Mouse (Mus musculus) embryo, embryonic 11.5 days (tissue): ENCODE measurements around the gene Atxn7l1.

Experiments used
- DNase-seq: peaks from one replicate; pipeline ENCODE4 v3.0.0-alpha.2; 2012; ENCODE audit warnings: low read depth, low spot score

Atxn7l1 gene

GRCm38 (mm10) chr12:33147497-33148267 is at the start of gene Atxn7l1:
TSS of gene Atxn7l1 (plus strand) at chr12:33147693.
- peak; percentile 91 for DNase-seq

DNA sequence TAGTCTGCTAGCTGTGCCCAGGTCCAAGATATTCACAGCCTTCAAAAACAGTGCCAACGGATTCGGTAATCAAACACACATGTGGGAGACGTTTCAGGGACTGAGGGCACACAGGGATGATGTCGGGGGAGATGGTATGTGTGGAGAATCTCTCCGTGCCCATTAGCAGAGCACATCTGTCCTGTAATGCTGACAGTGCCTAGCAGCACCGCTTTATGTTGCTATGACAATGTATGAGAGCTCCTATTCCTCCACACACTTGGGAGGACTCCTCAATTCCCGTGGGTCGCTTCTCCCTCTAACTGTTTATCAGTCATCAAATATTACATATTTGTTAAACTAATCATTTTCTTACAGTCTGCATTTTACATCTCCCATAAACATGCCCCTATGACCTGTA is 45.9 kb upstream of the Atxn7l1 start:
- DNase-seq: no peak

- DNase-seq: no peak
Observed at GRCm38 (mm10) chr12:33102342-33103115, 45.0 kb upstream of the Atxn7l1 start.

DNA sequence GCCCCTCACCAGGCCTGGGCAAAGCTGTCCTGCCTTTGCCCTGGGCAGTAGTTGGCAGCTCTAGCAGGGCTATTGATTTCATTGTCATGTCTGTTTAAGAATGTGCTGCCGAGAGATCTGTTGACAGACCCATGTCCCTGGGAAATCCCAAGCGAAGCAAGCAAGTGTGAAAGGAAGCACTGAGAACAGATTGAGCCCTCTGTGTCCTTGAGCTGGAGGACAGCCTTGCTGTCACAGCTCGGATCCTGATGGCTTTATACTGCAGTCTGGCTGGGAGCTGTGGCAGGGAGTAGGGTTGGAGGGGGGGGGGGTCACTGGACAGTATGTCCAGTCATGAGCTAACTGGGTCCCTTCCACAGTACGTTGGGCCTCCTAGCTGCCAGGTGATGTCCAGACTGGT is 41.8 kb upstream of the Atxn7l1 start:
- no peak for DNase-seq

GRCm38 (mm10) chr12:33106438-33107167 is 40.9 kb upstream of the Atxn7l1 start:
- no peak for DNase-seq

- DNase-seq: no peak
Observed at GRCm38 (mm10) chr12:33109531-33109930, 38.0 kb upstream of the Atxn7l1 start.

DNA sequence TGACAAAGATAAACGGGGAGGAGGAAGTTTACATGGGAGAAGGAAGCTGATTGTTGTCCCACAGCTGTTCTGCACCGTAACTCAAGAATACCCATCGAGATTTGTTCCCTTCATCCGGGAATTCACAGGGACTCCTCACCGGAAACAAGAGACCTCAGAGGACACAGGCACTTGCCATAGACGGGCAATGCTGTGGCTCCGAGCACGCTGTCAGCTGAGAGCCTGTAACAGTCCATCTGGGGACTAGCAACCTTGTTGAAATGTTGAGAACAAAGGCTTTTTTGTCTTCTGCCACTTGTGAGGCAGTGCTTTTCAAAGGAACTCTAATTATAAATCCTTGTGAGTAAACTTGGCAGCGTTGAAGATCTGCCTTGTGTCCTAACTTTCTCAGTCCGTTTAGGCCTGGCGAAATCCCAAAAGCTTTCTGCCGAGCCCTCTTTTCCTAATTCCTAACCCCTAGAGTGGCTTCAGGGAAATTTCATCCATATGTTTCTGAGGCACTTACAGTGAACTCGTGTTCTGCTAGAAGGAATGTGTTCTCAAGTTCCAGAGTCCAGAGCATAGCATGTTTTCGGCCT is 36.5 kb upstream of the Atxn7l1 start:
- DNase-seq: no peak

DNA sequence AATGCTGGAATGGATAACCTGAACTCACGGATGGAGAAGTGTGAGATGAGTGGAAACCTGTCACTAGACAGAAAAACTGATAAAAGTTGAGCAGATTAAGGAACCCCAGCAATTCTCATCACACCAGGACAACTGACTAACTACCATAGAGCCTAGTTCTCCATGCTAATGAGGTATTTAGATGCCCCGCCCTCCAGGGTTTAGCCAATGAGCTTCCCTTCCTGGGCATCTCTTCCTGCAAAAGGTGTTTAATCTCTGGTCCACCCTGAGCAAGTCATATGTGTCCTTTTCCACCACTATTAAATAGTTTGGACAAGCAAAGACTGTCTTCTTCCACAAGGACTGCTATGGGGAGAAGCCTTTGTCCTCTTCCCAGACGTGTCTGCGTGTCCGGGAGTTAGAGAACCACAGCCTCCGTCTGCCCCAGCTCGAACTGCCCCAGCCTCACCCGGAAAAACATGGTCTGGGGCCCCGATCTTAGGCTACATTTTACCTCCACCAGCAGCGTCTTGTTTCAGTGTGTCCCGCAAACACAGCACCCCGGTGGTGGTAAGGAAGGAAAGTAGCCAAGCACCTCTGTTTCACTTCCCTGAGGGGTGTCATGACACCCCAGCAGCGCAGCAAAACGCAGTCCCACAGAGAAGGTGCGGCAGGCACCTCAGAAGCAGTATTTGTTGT is 28.7 kb upstream of the Atxn7l1 start:
- DNase-seq: no peak

DNA sequence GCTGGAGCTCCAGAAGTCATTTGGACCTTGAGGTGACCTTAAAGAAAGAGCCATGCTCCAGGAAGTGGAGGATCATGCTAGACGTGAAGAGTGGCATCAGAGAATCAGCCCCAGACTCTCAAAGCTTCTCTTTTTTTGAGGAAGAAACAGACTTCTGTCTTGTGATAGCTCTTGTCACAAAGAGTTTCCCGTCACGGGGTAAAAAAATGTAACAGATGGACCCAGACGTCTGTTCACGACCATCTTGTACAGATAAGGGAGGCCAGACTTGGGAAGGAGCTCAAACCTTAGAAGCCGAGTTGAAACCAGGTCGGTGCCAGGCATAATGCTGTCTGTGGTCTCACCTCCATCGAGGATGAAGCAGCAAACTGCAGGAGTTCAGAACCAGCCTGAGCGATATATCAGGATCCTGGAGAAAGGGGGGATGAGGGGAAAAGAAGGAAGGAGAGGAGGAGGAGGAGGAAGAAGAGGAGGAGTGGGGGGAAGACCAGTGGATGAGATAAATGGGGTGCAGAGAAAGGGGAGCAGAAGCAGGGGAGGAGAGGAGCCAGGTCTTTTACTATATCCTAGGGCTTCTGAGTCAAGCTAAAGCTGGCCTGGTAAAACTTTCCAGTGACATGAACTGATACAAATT is 21.8 kb upstream of the Atxn7l1 start:
- no peak for DNase-seq

DNA sequence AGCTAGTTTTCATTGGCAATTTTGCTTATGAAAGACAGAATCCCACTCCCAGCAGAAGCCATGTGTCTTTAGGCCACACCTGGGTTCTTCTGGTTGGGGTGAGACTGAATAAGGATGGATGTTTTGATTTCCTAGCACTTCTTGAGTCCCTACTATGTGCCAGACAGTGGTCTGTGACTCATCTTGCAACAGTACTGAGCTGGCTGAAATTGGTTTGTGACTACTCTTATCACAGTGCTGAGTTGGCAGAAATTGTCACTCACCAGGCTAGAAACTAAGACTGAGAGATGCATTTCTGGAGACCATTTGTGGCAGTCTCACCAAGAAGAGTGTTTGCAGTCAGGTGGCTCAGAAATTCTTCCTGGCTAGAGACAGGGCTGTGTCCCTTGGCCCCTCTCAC is 21.2 kb upstream of the Atxn7l1 start:
- DNase-seq: no peak

DNA sequence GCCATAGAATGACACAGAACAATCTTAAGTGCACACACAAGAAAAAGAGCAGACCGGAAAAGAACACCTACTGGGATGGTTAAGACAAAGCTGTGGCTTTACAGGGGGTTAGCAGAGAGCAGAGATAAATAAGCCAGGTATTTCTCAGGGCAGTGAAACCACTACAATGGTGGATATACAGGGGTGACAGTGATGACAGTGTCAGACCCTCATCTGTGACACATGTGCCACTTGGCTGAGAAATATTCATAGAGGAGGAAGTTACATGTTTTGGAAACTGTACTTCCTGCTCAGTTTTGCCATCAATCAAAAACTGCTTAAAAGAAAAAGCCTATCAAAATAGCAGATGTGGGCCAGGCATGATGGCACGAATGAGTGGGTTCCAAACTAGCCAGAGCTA is 19.4 kb upstream of the Atxn7l1 start:
- no peak for DNase-seq

DNA sequence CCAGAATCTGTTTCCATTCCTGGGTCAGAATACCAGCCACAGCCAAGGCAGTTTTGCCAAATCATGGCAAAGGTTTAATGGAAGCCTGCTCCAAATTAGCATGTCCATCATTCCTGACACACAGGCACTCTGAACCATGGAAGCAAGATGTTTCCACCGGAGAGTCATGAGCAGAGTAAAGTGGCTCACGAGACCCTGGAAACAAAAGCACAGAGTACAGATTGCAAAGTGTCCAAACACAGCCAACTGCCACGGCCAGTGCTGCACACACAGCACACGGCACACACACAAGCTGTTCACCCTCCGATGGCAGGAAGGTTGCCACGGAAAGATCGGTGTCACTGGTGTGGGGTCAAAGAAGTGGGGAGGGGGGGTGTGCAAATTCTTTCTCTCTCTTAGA is 18.8 kb upstream of the Atxn7l1 start:
- no peak for DNase-seq

DNA sequence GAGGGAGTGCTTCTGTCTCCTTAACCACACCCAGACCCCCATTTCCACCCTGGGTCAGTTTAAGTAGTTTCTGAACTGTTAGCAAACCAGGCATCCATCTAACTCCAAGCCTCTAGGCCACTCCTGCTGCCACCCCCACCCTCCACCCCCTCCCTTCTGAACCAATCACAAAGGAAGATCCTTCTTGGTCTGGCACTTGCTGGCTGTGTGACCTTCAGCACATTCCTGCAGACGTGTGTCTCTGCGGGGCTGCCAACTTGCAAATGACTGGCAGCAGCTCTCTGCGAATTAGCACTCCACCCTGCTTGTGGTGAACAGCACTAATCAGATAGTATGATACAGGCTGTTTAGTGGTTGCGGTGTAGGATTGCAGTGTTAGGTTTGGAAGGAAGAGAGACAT is 18.1 kb upstream of the Atxn7l1 start:
- DNase-seq: no peak

GRCm38 (mm10) chr12:33130401-33130800 is 17.1 kb upstream of the Atxn7l1 start:
- no peak for DNase-seq

DNA sequence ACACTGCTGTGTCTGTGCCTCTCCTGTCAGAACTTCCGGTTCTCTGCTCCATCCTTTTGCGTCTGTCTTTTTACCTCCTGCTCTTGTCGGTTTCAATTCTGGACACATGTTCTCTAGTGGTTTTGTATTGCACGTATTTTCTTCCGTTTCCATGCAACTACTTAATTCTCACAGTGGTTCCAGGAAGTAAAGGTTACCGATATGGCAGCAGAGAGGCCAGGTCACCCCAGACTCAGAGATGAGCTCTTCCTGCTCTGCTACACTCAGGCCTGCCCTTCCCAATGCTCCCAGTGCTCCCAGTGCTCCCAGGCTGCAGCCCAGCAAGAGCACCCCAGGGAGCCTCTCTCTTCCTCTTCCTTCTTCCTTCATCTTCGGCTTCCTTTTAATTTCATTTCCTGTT is 15.7 kb upstream of the Atxn7l1 start:
- no peak for DNase-seq

- DNase-seq: no peak
Observed at GRCm38 (mm10) chr12:33137857-33138256, 9.6 kb upstream of the Atxn7l1 start.

DNA sequence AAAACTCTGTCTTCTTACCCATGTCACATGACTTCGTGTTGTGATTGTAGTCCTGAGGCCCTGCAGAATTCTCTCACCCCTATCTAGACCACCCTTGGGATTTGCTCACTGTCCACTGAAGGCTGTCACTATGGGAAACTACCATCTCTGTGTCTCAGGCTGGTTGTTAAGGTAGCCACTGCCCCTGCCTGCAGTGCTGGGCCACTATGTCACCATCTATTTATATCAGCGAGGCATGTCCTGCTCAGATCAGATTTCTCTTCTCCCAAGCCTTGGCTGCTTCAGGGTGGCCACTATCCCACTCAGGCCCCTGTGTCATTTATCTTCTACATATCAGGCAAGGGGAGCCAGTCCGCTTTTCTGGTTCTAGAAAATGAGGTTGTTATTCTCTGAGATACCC is 8.4 kb upstream of the Atxn7l1 start:
- DNase-seq: no peak

- no peak for DNase-seq
Observed at GRCm38 (mm10) chr12:33144456-33144855, 3.0 kb upstream of the Atxn7l1 start.

- DNase-seq: no peak
Observed at GRCm38 (mm10) chr12:33146622-33147433, 665 bp upstream of the Atxn7l1 start.

DNA sequence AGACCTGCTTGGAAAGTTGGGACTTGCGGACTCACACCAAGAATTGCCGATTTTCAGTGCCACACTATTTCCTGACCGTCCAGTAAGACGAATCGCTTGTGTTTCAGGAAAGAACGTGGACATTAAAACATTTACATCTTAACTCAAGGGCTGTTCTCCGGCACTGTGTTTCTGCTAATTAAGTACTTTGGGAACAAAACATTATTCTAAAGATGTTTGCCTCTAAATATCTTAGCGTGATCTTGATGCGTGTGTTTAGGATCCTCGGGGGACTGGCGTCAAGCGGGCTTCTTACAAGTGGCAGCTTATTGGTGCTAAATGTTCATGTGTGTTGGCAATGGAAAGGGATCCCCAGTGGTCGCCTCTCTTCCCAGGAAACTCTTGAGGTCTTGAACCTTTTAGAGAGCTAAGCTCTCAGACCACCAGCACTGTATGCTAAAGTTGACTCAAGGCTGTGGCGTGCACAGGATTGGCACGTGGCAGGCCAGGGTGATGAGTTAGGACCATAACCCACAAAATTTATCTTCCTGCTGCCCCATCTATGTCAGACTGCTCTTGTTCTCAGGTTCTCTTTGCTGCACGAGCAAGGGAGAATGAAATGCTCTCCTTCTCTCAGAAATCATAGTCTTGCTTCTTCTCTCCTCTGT is 2.2 kb downstream of the Atxn7l1 start:
- no peak for DNase-seq
